Mouse (Mus musculus) spleen, adult 2 months (tissue): ENCODE results near the gene Krtap1-5. TPM values are rescaled to one million over a fixed set of nuclear protein-coding genes. Genes with fewer than 3 reads are reported as not detected.

Experiments
- DNase-seq, 2 experiments: peaks; one replicate each; pipeline versions ENCODE4 v3.0.0 to v3.0.0-alpha.2; 2012 to 2021; ENCODE audit warnings: low spot score in 2 of 2, low read depth in 1 of 2
- H3K27ac ChIP-seq: fragments of 200-500 bp; 2 replicates; pipeline ENCODE4 v1.5.1; 2012; ENCODE audit warnings: low read length, inconsistent platforms; ENCODE audit not compliant: insufficient read depth
- H3K27me3 ChIP-seq: fragments of 200-500 bp; 2 replicates; pipeline ENCODE4 v1.6.1; 2012; ENCODE audit warnings: mild to moderate bottlenecking, moderate library complexity, low read length, inconsistent platforms; ENCODE audit not compliant: control insufficient read depth, insufficient read depth
- H3K36me3 ChIP-seq: fragments of 200-500 bp; 2 replicates; pipeline ENCODE4 v1.6.1; 2012; ENCODE audit warnings: mild to moderate bottlenecking, low read length, inconsistent platforms; ENCODE audit not compliant: control insufficient read depth, insufficient read depth
- H3K4me1 ChIP-seq: fragments of 200-500 bp; 2 replicates; pipeline ENCODE4 v1.6.1; 2011; ENCODE audit warnings: inconsistent platforms; ENCODE audit not compliant: control insufficient read depth, insufficient read depth, insufficient read length
- H3K4me3 ChIP-seq: fragments of 200-500 bp; 2 replicates; pipeline ENCODE4 v1.5.1; 2011; ENCODE audit warnings: mild to moderate bottlenecking, inconsistent platforms; ENCODE audit not compliant: insufficient read depth, insufficient read length; ENCODE audit errors: extremely low read depth
- CTCF ChIP-seq: fragments of 200-500 bp; IDR thresholded peaks from 2 replicates; pipeline ENCODE4 v1.5.1; 2011; ENCODE audit warnings: mild to moderate bottlenecking, inconsistent platforms; ENCODE audit not compliant: insufficient read depth, insufficient read length, insufficient replicate concordance; ENCODE audit errors: extremely low read depth
- POLR2A ChIP-seq: fragments of 200-500 bp; IDR thresholded peaks from 2 replicates; pipeline ENCODE4 v1.6.1; 2011; ENCODE audit warnings: low read depth, low read length, inconsistent platforms
- WGBS: fragments of 180-500 bp; shearing (Covaris S2); methylation state at CpG from one replicate; pipeline ENCODE4 v1.1.7; 2018; 5-methylcytosine and 5-hydroxymethylcytosine counted together
- polyA plus RNA-seq: library from polyadenylated mRNA; depleted of rRNA; stranded (reverse); fragments of >200 nt; gene quantifications from 2 replicates; pipeline ENCODE4 v1.2.3, GENCODE M21; 2012; rRNA removed

The Krtap1-5 gene
- polyA plus RNA-seq, 1 experiment = not detected

DNA sequence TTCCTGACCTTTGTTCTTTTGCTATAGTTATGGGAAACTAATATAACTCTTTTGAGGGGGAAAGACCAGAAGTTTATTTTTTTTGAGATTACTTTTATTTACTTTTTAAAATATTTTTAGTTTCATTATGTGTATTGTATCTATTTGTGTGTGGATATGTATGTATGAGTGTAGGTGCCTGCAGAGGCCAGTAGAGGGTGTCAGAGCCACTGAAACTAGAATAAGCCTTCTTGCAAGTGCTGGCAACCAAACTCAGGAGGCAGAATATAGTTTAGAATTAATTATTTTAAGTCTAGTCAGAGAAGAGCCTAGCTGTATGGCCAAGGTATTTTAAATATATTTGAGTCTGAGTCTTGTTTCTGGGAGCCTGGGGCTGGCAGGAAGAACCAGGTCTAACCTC is 32.9 kb downstream of the Krtap1-5 start:
- H3K27ac ChIP-seq = no peak overlapping the region
- H3K36me3 ChIP-seq = no peaks in the 10 kb centered on the region
- H3K4me3 ChIP-seq = no peak overlapping the region
- DNase-seq = no peak
- no peaks in the 10 kb centered on the region for H3K4me1 ChIP-seq
- no peaks in the 10 kb centered on the region for H3K27me3 ChIP-seq
- TF ChIP-seq POLR2A (no peak), CTCF (no peak)

DNA sequence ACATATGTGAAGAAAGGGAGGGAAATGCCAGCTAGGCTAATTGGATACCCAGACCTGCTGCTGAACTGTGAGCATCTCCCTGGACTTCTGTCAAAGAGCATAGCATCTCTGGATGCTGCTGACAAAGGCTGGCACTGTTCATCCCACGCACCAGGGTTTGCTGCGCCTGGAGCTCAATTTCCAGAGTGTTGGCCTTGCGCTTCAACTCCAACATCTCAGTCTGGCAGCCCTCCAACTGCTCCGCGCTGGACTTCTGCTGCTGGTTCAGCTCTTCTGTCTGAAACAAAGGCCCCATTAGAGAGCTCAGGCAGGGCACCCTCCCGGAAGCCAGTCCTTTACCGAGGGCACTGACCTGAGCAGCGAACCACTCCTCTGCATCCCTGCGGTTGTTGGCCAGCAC is 41.1 kb downstream of the Krtap1-5 start:
- WGBS = 89% methylated on average over 9 of the region's 9 CpGs
- H3K4me3 ChIP-seq = no peak overlapping the region
- TF ChIP-seq POLR2A = no peak
- no peak for TF ChIP-seq CTCF
- H3K27ac ChIP-seq = no peak overlapping the region
- H3K36me3 ChIP-seq = no peaks in the 10 kb centered on the region
- H3K4me1 ChIP-seq = no peaks in the 10 kb centered on the region
- DNase-seq = no peak
- H3K27me3 ChIP-seq = no peaks in the 10 kb centered on the region

Other genes with a start within 250 kb of the Krtap1-5 start
- gene Krt26, start 243.1 kb downstream of the Krtap1-5 start, polyA plus RNA-seq = not detected in 2 replicates
- not detected in 2 replicates for gene Krt27, start 229.9 kb downstream of the Krtap1-5 start, polyA plus RNA-seq
- not detected in 2 replicates for gene Krt28, start 206.1 kb downstream of the Krtap1-5 start, polyA plus RNA-seq
- 0.22 and 0.23 TPM in 2 replicates for gene Krt10, start 191.7 kb downstream of the Krtap1-5 start, polyA plus RNA-seq
- gene Krt12, start 158.8 kb downstream of the Krtap1-5 start, polyA plus RNA-seq = 0.05 TPM in 1 of 2 replicates, not detected in the other
- 0.16 TPM in 2 replicates for gene Krt20, start 142.9 kb downstream of the Krtap1-5 start, polyA plus RNA-seq
- gene Krt23, start 87.9 kb downstream of the Krtap1-5 start, polyA plus RNA-seq = 0.06 and 0.14 TPM in 2 replicates
- not detected in 2 replicates for gene Krt39, start 59.7 kb downstream of the Krtap1-5 start, polyA plus RNA-seq
- gene Krt40, start 37.9 kb downstream of the Krtap1-5 start, polyA plus RNA-seq = not detected in 2 replicates
- gene Krtap3-3, start 30.2 kb downstream of the Krtap1-5 start, polyA plus RNA-seq = not detected in 2 replicates
- not detected in 2 replicates for gene Krtap3-2, start 24.2 kb downstream of the Krtap1-5 start, polyA plus RNA-seq
- not detected in 2 replicates for gene Gm11939, start 21.6 kb downstream of the Krtap1-5 start, polyA plus RNA-seq
- gene Krtap3-1, start 14.4 kb downstream of the Krtap1-5 start, polyA plus RNA-seq = not detected in 2 replicates
- not detected in 2 replicates for gene Krtap1-4, start 2.6 kb upstream of the Krtap1-5 start, polyA plus RNA-seq
- not detected in 2 replicates for gene Krtap1-3, start 10.3 kb upstream of the Krtap1-5 start, polyA plus RNA-seq
- gene Krtap9-3, start 17.1 kb upstream of the Krtap1-5 start, polyA plus RNA-seq = not detected in 2 replicates
- gene Gm11938, start 22.3 kb upstream of the Krtap1-5 start, polyA plus RNA-seq = not detected in 2 replicates
- not detected in 2 replicates for gene Gm11937, start 29.2 kb upstream of the Krtap1-5 start, polyA plus RNA-seq
- not detected in 2 replicates for gene Krtap2-4, start 33.8 kb upstream of the Krtap1-5 start, polyA plus RNA-seq
- gene Gm11562, start 39.4 kb upstream of the Krtap1-5 start, polyA plus RNA-seq = not detected in 2 replicates
- gene Krtap4-1, start 47.2 kb upstream of the Krtap1-5 start, polyA plus RNA-seq = not detected in 2 replicates
- gene Krtap4-2, start 54.1 kb upstream of the Krtap1-5 start, polyA plus RNA-seq = not detected in 2 replicates
- not detected in 2 replicates for gene Krtap4-7, start 63.1 kb upstream of the Krtap1-5 start, polyA plus RNA-seq
- not detected in 2 replicates for gene Gm11555, start 69.2 kb upstream of the Krtap1-5 start, polyA plus RNA-seq
- gene Gm11563, start 77.9 kb upstream of the Krtap1-5 start, polyA plus RNA-seq = not detected in 2 replicates
- not detected in 2 replicates for gene Krtap4-6, start 84.9 kb upstream of the Krtap1-5 start, polyA plus RNA-seq
- gene Gm14190, start 109.7 kb upstream of the Krtap1-5 start, polyA plus RNA-seq = not detected in 2 replicates
- gene Gm14180, start 153.3 kb upstream of the Krtap1-5 start, polyA plus RNA-seq = not detected in 2 replicates
- not detected in 2 replicates for gene Gm11595, start 191.9 kb upstream of the Krtap1-5 start, polyA plus RNA-seq
- gene Krtap4-8, start 199.7 kb upstream of the Krtap1-5 start, polyA plus RNA-seq = not detected in 2 replicates
- not detected in 2 replicates for gene Krtap4-9, start 204.2 kb upstream of the Krtap1-5 start, polyA plus RNA-seq
- gene Gm11596, start 212.5 kb upstream of the Krtap1-5 start, polyA plus RNA-seq = not detected in 2 replicates
- not detected in 2 replicates for gene Gm11569, start 217.9 kb upstream of the Krtap1-5 start, polyA plus RNA-seq
- gene Gm11554, start 223.4 kb upstream of the Krtap1-5 start, polyA plus RNA-seq = not detected in 2 replicates
- gene Krtap4-13, start 228.9 kb upstream of the Krtap1-5 start, polyA plus RNA-seq = not detected in 2 replicates
- gene Gm11564, start 234.7 kb upstream of the Krtap1-5 start, polyA plus RNA-seq = not detected in 2 replicates